Comparison of ENCODE assay signal across 13 mouse cellular contexts in the genomic region with DNA sequence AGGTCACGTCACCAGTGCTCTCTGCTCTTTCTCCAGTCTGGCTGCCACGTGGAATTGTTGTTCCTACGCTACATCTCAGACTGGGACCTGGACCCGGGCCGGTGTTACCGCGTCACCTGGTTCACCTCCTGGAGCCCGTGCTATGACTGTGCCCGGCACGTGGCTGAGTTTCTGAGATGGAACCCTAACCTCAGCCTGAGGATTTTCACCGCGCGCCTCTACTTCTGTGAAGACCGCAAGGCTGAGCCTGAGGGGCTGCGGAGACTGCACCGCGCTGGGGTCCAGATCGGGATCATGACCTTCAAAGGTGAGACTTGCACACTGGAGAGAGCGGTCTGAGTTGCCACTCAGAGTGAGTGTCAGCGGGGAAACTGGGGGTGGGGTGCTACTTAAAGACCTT. TPM values are rescaled to one million over a fixed set of nuclear protein-coding genes. Genes with fewer than 3 reads are reported as not detected.
DNase-seq lines count a peak whose midpoint lies in the region; ATAC-seq and TF ChIP-seq lines count a peak whose summit lies in the region.
"Had no signal": no experiment of that assay in that cellular context is flagged by ENCODE, and none has a peak within 500 bp of the region (broad histone marks: within the 10 kb centered on the region; RNA-seq: fewer than 3 reads in every experiment).

No protein-coding gene starts in this region.

- no peaks in the 10 kb centered on the region for H3K36me3 ChIP-seq in embryonic facial prominence, embryonic 11.5 days (replicated peaks; ENCODE audit: control insufficient read depth, insufficient read depth, low read depth, low read length)
- H3K36me3 ChIP-seq in embryonic facial prominence, embryonic 10.5 days (replicated peaks): no peaks in the 10 kb centered on the region
- no peaks in the 10 kb centered on the region for H3K36me3 ChIP-seq in megakaryocyte, embryonic 14.5 days (replicated peaks; ENCODE audit: low read length)
- H3K36me3 ChIP-seq in intestine, embryonic 15.5 days: no peaks in the 10 kb centered on the region
- no peaks in the 10 kb centered on the region for H3K36me3 ChIP-seq in neural tube, embryonic 15.5 days

- DNase-seq in embryonic facial prominence, embryonic 11.5 days (ENCODE audit: low spot score): no peak
- no peak for DNase-seq in embryonic facial prominence, embryonic 10.5 days (ENCODE audit: low spot score)
- DNase-seq in layer of hippocampus, adult 2 months (ENCODE audit: low spot score in 2 of 2): no peak
- DNase-seq in adrenal gland, postnatal 4 days (ENCODE audit: low spot score in 2 of 2): no peak

- no peak overlapping the region for H3K9ac ChIP-seq in embryonic facial prominence, embryonic 11.5 days (replicated peaks; ENCODE audit: low read length)
- no peak overlapping the region for H3K9ac ChIP-seq in intestine, embryonic 15.5 days
- no peak overlapping the region for H3K9ac ChIP-seq in neural tube, embryonic 15.5 days (replicated peaks)

- ATAC-seq in embryonic facial prominence, embryonic 11.5 days (replicated peaks; ENCODE audit: insufficient number of reproducible peaks, low FRiP score, low TSS enrichment, low read depth): 0 out of 2 replicates have a peak, but pooled peaks have one; percentile 25
- ATAC-seq in megakaryocyte, adult 5-6 weeks (ENCODE audit: poor library complexity, severe bottlenecking): no peak
- peak; percentile 26; the same call in 1 of the 2 replicates for ATAC-seq in intestine, embryonic 15.5 days
- ATAC-seq in neural tube, embryonic 15.5 days (ENCODE audit: low FRiP score): peak; percentile 14

- H3K4me2 ChIP-seq in embryonic facial prominence, embryonic 11.5 days (ENCODE audit: low read depth, low read length): no peak overlapping the region
- H3K4me2 ChIP-seq in intestine, embryonic 15.5 days (replicated peaks): no peak overlapping the region
- no peak overlapping the region for H3K4me2 ChIP-seq in neural tube, embryonic 15.5 days

- no peaks in the 10 kb centered on the region for H3K4me1 ChIP-seq in embryonic facial prominence, embryonic 11.5 days (ENCODE audit: control insufficient read depth, insufficient read depth, low read length)
- peaks cover 12% of the 10 kb centered on the region for H3K4me1 ChIP-seq in embryonic facial prominence, embryonic 10.5 days
- peaks cover 32% of the 10 kb centered on the region for H3K4me1 ChIP-seq in megakaryocyte, embryonic 14.5 days
- no peaks in the 10 kb centered on the region for H3K4me1 ChIP-seq in intestine, embryonic 15.5 days (replicated peaks)
- peaks cover 11% of the 10 kb centered on the region for H3K4me1 ChIP-seq in neural tube, embryonic 15.5 days

- H3K27ac ChIP-seq in embryonic facial prominence, embryonic 11.5 days (replicated peaks; ENCODE audit: low read depth, low read length): no peak overlapping the region
- H3K27ac ChIP-seq in embryonic facial prominence, embryonic 10.5 days (replicated peaks): no peak overlapping the region
- no peak overlapping the region for H3K27ac ChIP-seq in intestine, embryonic 15.5 days
- no peak overlapping the region for H3K27ac ChIP-seq in neural tube, embryonic 15.5 days (replicated peaks)
- H3K27ac ChIP-seq in layer of hippocampus, adult 2 months: no peak overlapping the region

- H3K27me3 ChIP-seq in embryonic facial prominence, embryonic 11.5 days (ENCODE audit: control insufficient read depth, insufficient read depth, low read length): no peaks in the 10 kb centered on the region
- peaks cover 25% of the 10 kb centered on the region for H3K27me3 ChIP-seq in embryonic facial prominence, embryonic 10.5 days (replicated peaks; ENCODE audit: low read depth, poor library complexity, severe bottlenecking)
- peaks cover 13% of the 10 kb centered on the region for H3K27me3 ChIP-seq in megakaryocyte, embryonic 14.5 days (replicated peaks)
- 0 out of 2 replicates have a peak, but pooled peaks cover 3% of the 10 kb centered on the region for H3K27me3 ChIP-seq in intestine, embryonic 15.5 days (replicated peaks)
- H3K27me3 ChIP-seq in neural tube, embryonic 15.5 days (replicated peaks): 0 out of 2 replicates have a peak, but pooled peaks cover 3% of the 10 kb centered on the region

- no peak overlapping the region for H3K4me3 ChIP-seq in embryonic facial prominence, embryonic 11.5 days (ENCODE audit: low read depth, low read length)
- no peak overlapping the region for H3K4me3 ChIP-seq in embryonic facial prominence, embryonic 10.5 days
- H3K4me3 ChIP-seq in megakaryocyte, embryonic 14.5 days (replicated peaks): peak overlapping the region; percentile 71
- H3K4me3 ChIP-seq in intestine, embryonic 15.5 days (replicated peaks): no peak overlapping the region
- H3K4me3 ChIP-seq in neural tube, embryonic 15.5 days (replicated peaks): no peak overlapping the region
- H3K4me3 ChIP-seq in layer of hippocampus, adult 2 months: no peak overlapping the region

- no peak for TF ChIP-seq CTCF in layer of hippocampus, adult 2 months (conservative IDR thresholded peaks at IDR 0.05)

- H3K9me3 ChIP-seq in embryonic facial prominence, embryonic 11.5 days (replicated peaks; ENCODE audit: control insufficient read depth, low read length): no peaks in the 10 kb centered on the region
- H3K9me3 ChIP-seq in embryonic facial prominence, embryonic 10.5 days: no peaks in the 10 kb centered on the region
- H3K9me3 ChIP-seq in megakaryocyte, embryonic 14.5 days: peaks cover 6% of the 10 kb centered on the region; the same call in 1 of the 2 replicates
- no peaks in the 10 kb centered on the region for H3K9me3 ChIP-seq in intestine, embryonic 15.5 days
- H3K9me3 ChIP-seq in neural tube, embryonic 15.5 days (replicated peaks): no peaks in the 10 kb centered on the region

- 86% methylated on average over 20 of the region's 20 CpGs for WGBS in embryonic facial prominence, embryonic 11.5 days
- 83% methylated on average over 20 of the region's 20 CpGs for WGBS in embryonic facial prominence, embryonic 10.5 days
- WGBS in intestine, embryonic 15.5 days: 83% methylated on average over 20 of the region's 20 CpGs
- WGBS in neural tube, embryonic 15.5 days: 87% methylated on average over 20 of the region's 20 CpGs

RNA-seq across cellular contexts. Expression of a gene that starts 7.4 kb away (rescaled TPM):
- 0.17 TPM in 1 of 2 replicates, not detected in the other for polyA plus RNA-seq in embryonic facial prominence, embryonic 11.5 days (2014; fragmentation: Nextera tagmentation; extraction: Ambion mirVana)
- 0.14 TPM in 1 of 2 replicates, not detected in the other for polyA plus RNA-seq in embryonic facial prominence, embryonic 10.5 days (2016; fragmentation: Nextera tagmentation; extraction: Ambion mirVana)
- 0.07 and 0.69 TPM in 2 replicates for polyA plus RNA-seq in megakaryocyte, embryonic 14.5 days (2012; ENCODE audit: insufficient read depth, low replicate concordance)
- 0.07 TPM in 1 of 2 replicates, not detected in the other for total RNA-seq in megakaryocyte, adult 5-6 weeks (2015)
- not detected in 2 replicates for total RNA-seq in megakaryocyte, adult 5-6 weeks (2017)
- polyA plus RNA-seq in intestine, embryonic 15.5 days (2015; fragmentation: Nextera tagmentation; extraction: Ambion mirVana): not detected in 2 replicates
- polyA plus RNA-seq in neural tube, embryonic 15.5 days (2015; fragmentation: Nextera tagmentation; extraction: Ambion mirVana): 0.51 and 0.54 TPM in 2 replicates
- total RNA-seq in layer of hippocampus, adult 2 months (2021): not detected
- total RNA-seq in adrenal gland, postnatal 4 days (2021): not detected
- total RNA-seq: adrenal gland, postnatal 25 days; gastrocnemius, adult 18-20 months had no signal
- polyA plus RNA-seq: heart, postnatal 0 days; liver, embryonic 16.5 days had no signal

RNA-seq across cellular contexts. Expression of a gene that starts 41.2 kb away (rescaled TPM):
- polyA plus RNA-seq in embryonic facial prominence, embryonic 11.5 days (2014; fragmentation: Nextera tagmentation; extraction: Ambion mirVana): 1.0 and 2.6 TPM in 2 replicates
- 0.89 and 0.96 TPM in 2 replicates for polyA plus RNA-seq in embryonic facial prominence, embryonic 10.5 days (2016; fragmentation: Nextera tagmentation; extraction: Ambion mirVana)
- polyA plus RNA-seq in megakaryocyte, embryonic 14.5 days (2012; ENCODE audit: insufficient read depth, low replicate concordance): 7.5 TPM in 1 of 2 replicates, not detected in the other
- 112 and 151 TPM in 2 replicates for total RNA-seq in megakaryocyte, adult 5-6 weeks (2015)
- 78.0 and 87.4 TPM in 2 replicates for total RNA-seq in megakaryocyte, adult 5-6 weeks (2017)
- 6.3 and 7.6 TPM in 2 replicates for polyA plus RNA-seq in intestine, embryonic 15.5 days (2015; fragmentation: Nextera tagmentation; extraction: Ambion mirVana)
- polyA plus RNA-seq in neural tube, embryonic 15.5 days (2015; fragmentation: Nextera tagmentation; extraction: Ambion mirVana): 1.7 and 2.7 TPM in 2 replicates
- total RNA-seq in layer of hippocampus, adult 2 months (2021): 1 to 10 TPM; 1.5 to 2.3 TPM
- total RNA-seq in adrenal gland, postnatal 4 days (2021): 10 to 100 TPM; 10.1 to 13.1 TPM

RNA-seq across cellular contexts. Expression of a gene that starts 48.9 kb away (rescaled TPM):
- polyA plus RNA-seq in embryonic facial prominence, embryonic 11.5 days (2014; fragmentation: Nextera tagmentation; extraction: Ambion mirVana): not detected in 2 replicates
- 0.06 TPM in 1 of 2 replicates, not detected in the other for polyA plus RNA-seq in embryonic facial prominence, embryonic 10.5 days (2016; fragmentation: Nextera tagmentation; extraction: Ambion mirVana)
- polyA plus RNA-seq in megakaryocyte, embryonic 14.5 days (2012; ENCODE audit: insufficient read depth, low replicate concordance): 0.07 TPM in 1 of 2 replicates, not detected in the other
- 0.62 and 1.7 TPM in 2 replicates for total RNA-seq in megakaryocyte, adult 5-6 weeks (2015)
- total RNA-seq in megakaryocyte, adult 5-6 weeks (2017): 0.40 TPM in 1 of 2 replicates, not detected in the other
- polyA plus RNA-seq in intestine, embryonic 15.5 days (2015; fragmentation: Nextera tagmentation; extraction: Ambion mirVana): 0.10 and 0.18 TPM in 2 replicates
- 0.09 TPM in 1 of 2 replicates, not detected in the other for polyA plus RNA-seq in neural tube, embryonic 15.5 days (2015; fragmentation: Nextera tagmentation; extraction: Ambion mirVana)
- total RNA-seq in layer of hippocampus, adult 2 months (2021): not detected
- not detected for total RNA-seq in adrenal gland, postnatal 4 days (2021)
- total RNA-seq: adrenal gland, postnatal 25 days; gastrocnemius, adult 18-20 months had no signal

RNA-seq across cellular contexts. Expression of a gene that starts 55.4 kb away (rescaled TPM):
- 0.60 and 1.9 TPM in 2 replicates for polyA plus RNA-seq in embryonic facial prominence, embryonic 11.5 days (2014; fragmentation: Nextera tagmentation; extraction: Ambion mirVana)
- 0.59 and 0.62 TPM in 2 replicates for polyA plus RNA-seq in embryonic facial prominence, embryonic 10.5 days (2016; fragmentation: Nextera tagmentation; extraction: Ambion mirVana)
- polyA plus RNA-seq in megakaryocyte, embryonic 14.5 days (2012; ENCODE audit: insufficient read depth, low replicate concordance): not detected in 2 replicates
- total RNA-seq in megakaryocyte, adult 5-6 weeks (2015): not detected in 2 replicates
- not detected in 2 replicates for total RNA-seq in megakaryocyte, adult 5-6 weeks (2017)
- 8.8 and 9.9 TPM in 2 replicates for polyA plus RNA-seq in intestine, embryonic 15.5 days (2015; fragmentation: Nextera tagmentation; extraction: Ambion mirVana)
- 10.0 and 11.3 TPM in 2 replicates for polyA plus RNA-seq in neural tube, embryonic 15.5 days (2015; fragmentation: Nextera tagmentation; extraction: Ambion mirVana)
- not detected for total RNA-seq in layer of hippocampus, adult 2 months (2021)
- total RNA-seq in adrenal gland, postnatal 4 days (2021): 10 to 100 TPM; 42.8 to 44.2 TPM
- total RNA-seq: neutrophil, adult 5-6 weeks had no signal
